Mouse (Mus musculus) lung, embryonic 14.5 days (tissue): ENCODE measurements around the gene Tacc3. TPM values are rescaled to one million over a fixed set of nuclear protein-coding genes. Genes with fewer than 3 reads are reported as not detected.

Experiments
- ATAC-seq: fragments of 200-750 bp; cut with Nextera tagmentation; 2 replicates; pipeline ENCODE4 v1.8.0; 2017; ENCODE audit warnings: mild to moderate bottlenecking, moderate TSS enrichment, moderate library complexity; ENCODE audit not compliant: insufficient read depth
- DNase-seq: peaks from one replicate; pipeline ENCODE4 v3.0.0-alpha.2; 2015
- H3K27ac ChIP-seq: fragments of 300-500 bp; sonication (generic); 2 replicates; pipeline ENCODE4 v1.5.1; 2014; ENCODE audit warnings: low read depth, mild to moderate bottlenecking, moderate library complexity
- H3K27me3 ChIP-seq: fragments of 300-500 bp; sonication (generic); 2 replicates; pipeline ENCODE4 v1.6.1; 2014; ENCODE audit warnings: low read length, control low read depth; ENCODE audit not compliant: insufficient read depth
- H3K36me3 ChIP-seq: fragments of 300-500 bp; sonication (generic); 2 replicates; pipeline ENCODE4 v1.6.1; 2014; ENCODE audit warnings: control low read depth; ENCODE audit not compliant: insufficient read depth
- H3K4me1 ChIP-seq: fragments of 300-500 bp; sonication (generic); 2 replicates; pipeline ENCODE4 v1.6.1; 2014; ENCODE audit warnings: antibody characterized with exemption, control low read depth; ENCODE audit not compliant: insufficient read depth
- H3K4me2 ChIP-seq: fragments of 300-500 bp; sonication (generic); 2 replicates; pipeline ENCODE4 v1.6.1; 2014; ENCODE audit warnings: mild to moderate bottlenecking
- H3K4me3 ChIP-seq: fragments of 300-500 bp; sonication (generic); 2 replicates; pipeline ENCODE4 v1.5.1; 2014; ENCODE audit warnings: low read depth, low read length
- H3K9ac ChIP-seq: fragments of 300-500 bp; sonication (generic); 2 replicates; pipeline ENCODE4 v1.6.1; 2014
- H3K9me3 ChIP-seq: fragments of 300-500 bp; sonication (generic); 2 replicates; pipeline ENCODE4 v1.6.1; 2016; ENCODE audit warnings: low read depth, low read length, control low read depth
- CTCF ChIP-seq: IDR thresholded peaks from 2 replicates; pipeline ENCODE4 v1.5.1; 2016; ENCODE audit warnings: antibody characterized with exemption, low read depth
- WGBS: fragments of 180-500 bp; shearing (Covaris S2); extraction: QIAGEN DNeasy Blood & Tissue Kit; methylation state at CpG from one replicate; pipeline ENCODE4 v1.1.7; 2014; 5-methylcytosine and 5-hydroxymethylcytosine counted together
- polyA plus RNA-seq: library from polyadenylated mRNA; unstranded; fragments of >200 nt; fragmentation: Nextera tagmentation; extraction: Ambion mirVana; gene quantifications from 2 replicates; pipeline ENCODE4 v1.2.1, GENCODE M21; 2014

Gene Tacc3
- polyA plus RNA-seq, 1 experiment from 2014 or later = 261 TPM

DNA sequence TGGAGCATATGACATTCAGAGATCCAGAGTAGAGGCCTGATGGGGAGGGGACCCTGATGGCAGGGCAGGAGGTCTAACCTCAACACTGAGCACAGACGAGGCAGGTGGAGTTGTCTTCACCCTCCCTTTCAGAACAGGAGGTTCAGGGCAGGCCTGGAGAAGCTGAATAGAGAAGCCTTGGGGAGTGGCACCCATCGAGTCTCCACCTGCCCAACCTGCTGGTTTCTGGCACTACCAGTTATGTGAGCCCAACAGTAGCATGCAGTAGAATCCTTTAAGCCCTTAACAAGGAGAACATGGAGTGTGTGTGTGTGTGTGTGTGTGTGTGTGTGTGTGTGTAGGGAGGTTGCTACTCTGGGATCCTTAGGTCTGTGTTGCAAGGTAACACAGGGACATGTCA, 54.6 kb downstream of the Tacc3 start:
- Histone ChIP-seq H3K9ac (no peak overlapping the region; the same call in 1 of the 2 replicates), H3K36me3 (no peaks in the 10 kb centered on the region), H3K4me2 (no peak overlapping the region), H3K27me3 (no peaks in the 10 kb centered on the region), H3K27ac (no peak overlapping the region), H3K4me3 (no peak overlapping the region), H3K9me3 (no peaks in the 10 kb centered on the region), H3K4me1 (peaks cover 16% of the 10 kb centered on the region)
- TF ChIP-seq CTCF = no peak
- DNase-seq (no peak), ATAC-seq (no peak)
- WGBS = 56% methylated on average over 2 of the region's 2 CpGs

DNA sequence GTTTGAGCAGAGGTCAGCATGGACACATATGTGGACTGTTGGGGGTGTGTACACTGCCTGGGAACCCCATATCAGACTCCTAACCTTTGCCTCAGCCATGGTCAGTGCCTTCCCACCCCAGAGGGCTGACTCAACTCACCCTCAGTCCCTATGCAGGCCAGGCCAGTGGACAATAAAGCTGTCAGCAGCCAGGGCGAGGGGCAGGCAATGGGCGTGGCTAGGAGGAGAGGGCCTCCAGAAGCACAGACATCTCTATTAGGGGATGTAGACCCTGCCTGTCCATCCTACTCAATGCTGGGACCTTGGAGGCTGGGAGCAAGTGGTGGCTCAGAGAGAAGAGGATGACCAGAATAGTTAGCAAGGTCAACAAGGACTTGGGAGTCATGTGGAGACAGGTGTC, 57.3 kb downstream of the Tacc3 start:
- no peaks in the 10 kb centered on the region for H3K36me3 ChIP-seq
- H3K9ac ChIP-seq = no peak overlapping the region
- ATAC-seq = no peak
- WGBS = 55% methylated on average over 2 of the region's 2 CpGs
- H3K4me1 ChIP-seq = peaks cover 9% of the 10 kb centered on the region
- H3K4me3 ChIP-seq = no peak overlapping the region
- no peak for TF ChIP-seq CTCF
- DNase-seq = no peak
- H3K27me3 ChIP-seq = no peaks in the 10 kb centered on the region
- no peak overlapping the region for H3K27ac ChIP-seq
- no peak overlapping the region for H3K4me2 ChIP-seq
- no peaks in the 10 kb centered on the region for H3K9me3 ChIP-seq

DNA sequence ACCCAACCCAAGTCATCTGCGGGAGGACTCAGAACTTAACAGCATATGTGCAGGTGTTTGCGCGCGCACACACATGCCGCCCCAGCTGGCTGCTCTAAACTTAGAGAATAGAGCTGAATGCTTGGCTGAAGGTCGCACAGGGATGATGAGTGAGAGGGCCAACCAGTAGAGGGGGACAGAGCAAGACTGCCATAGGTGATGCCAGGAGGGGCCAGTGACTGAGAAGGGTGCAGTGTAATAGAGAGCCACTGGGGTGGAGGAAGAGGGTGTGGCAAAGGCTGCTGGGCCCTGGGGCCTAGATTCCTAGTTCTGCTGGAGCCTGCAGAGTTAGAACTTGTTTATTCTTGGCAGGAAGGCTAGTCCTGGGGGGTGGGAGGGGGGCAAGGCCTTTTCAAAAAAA, 58.5 kb downstream of the Tacc3 start:
- peak; percentile 46; the same call in 1 of the 2 replicates for TF ChIP-seq CTCF
- ATAC-seq (0 out of 2 replicates have a peak, but pooled peaks have one; percentile 14), DNase-seq (peak; percentile 46)
- 70% methylated on average over 6 of the region's 6 CpGs for WGBS
- Histone ChIP-seq H3K27me3 (no peaks in the 10 kb centered on the region), H3K4me3 (no peak overlapping the region), H3K4me1 (peaks cover 15% of the 10 kb centered on the region), H3K36me3 (no peaks in the 10 kb centered on the region), H3K9ac (no peak overlapping the region), H3K9me3 (no peaks in the 10 kb centered on the region), H3K4me2 (no peak overlapping the region), H3K27ac (no peak overlapping the region)

DNA sequence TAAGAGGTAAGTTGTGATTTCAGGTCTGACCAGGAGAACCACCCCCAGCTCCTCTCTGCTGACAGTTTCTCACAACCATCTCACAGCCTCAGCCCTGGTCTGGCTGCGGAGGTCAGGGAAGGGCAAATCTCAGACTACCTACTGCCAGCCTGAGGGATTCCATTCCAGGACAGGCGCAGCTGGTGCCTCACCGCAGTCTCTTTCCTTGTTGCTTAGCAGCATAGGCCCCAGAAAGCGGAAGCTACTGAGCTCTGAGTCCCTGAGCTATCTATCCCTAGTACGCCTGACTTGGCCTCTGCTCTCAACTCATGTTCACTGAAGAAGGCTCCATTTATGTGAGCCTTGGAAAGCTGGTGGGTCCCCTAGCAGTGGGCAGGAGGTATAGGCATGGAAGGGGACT, 60.5 kb downstream of the Tacc3 start:
- peaks cover 10% of the 10 kb centered on the region; the same call in 1 of the 2 replicates for H3K27me3 ChIP-seq
- no peak for TF ChIP-seq CTCF
- H3K4me3 ChIP-seq = no peak overlapping the region
- peaks cover 15% of the 10 kb centered on the region for H3K4me1 ChIP-seq
- H3K27ac ChIP-seq = no peak overlapping the region
- DNase-seq (no peak), ATAC-seq (no peak)
- H3K9ac ChIP-seq = no peak overlapping the region
- 67% methylated on average over 5 of the region's 5 CpGs for WGBS
- H3K4me2 ChIP-seq = no peak overlapping the region
- H3K36me3 ChIP-seq = no peaks in the 10 kb centered on the region
- H3K9me3 ChIP-seq = no peaks in the 10 kb centered on the region

DNA sequence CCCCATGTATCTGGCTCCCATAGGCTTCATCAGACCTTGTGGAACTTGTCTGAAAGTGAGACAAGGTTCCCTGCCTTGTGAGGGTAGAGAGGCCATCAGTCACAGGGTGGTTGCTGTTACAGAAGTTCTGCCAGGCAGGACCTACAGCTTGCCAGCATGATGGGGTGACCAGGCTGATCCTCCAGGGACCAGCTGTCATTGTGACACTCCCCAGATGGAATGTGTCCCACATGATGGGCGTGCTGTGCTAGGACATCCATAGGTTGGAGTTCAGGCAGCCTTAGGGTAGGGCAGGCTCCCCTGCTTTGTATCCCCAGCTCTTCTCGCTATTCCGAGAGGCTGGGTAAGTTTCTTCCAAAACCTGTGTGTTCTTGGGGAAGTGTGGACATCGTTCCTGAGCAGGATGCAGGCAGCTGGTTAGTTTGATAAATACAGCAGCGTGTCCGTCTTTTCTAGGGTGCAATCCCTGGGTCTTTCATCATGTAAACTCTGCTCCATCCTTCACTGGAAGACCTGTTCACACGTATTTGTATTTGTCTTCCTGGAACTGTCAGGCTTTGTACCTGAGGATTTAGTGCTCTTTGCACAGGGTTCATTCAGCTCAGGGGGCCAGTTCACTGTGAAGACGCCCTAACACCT, 63.0 kb downstream of the Tacc3 start:
- H3K27ac ChIP-seq = 0 out of 2 replicates have a peak overlapping the region, but pooled peaks have one; percentile 30
- peak overlapping the region; percentile 96 for H3K4me2 ChIP-seq
- H3K27me3 ChIP-seq = peaks cover 17% of the 10 kb centered on the region; the same call in 1 of the 2 replicates
- H3K9me3 ChIP-seq = no peaks in the 10 kb centered on the region
- TF ChIP-seq CTCF = no peak
- peaks cover 31% of the 10 kb centered on the region for H3K4me1 ChIP-seq
- WGBS = 9% methylated on average over 8 of the region's 8 CpGs
- peak overlapping the region; percentile 81; the same call in 1 of the 2 replicates for H3K9ac ChIP-seq
- peak overlapping the region; percentile 90 for H3K4me3 ChIP-seq
- peaks cover 8% of the 10 kb centered on the region for H3K36me3 ChIP-seq
- DNase-seq (peak; percentile 31), ATAC-seq (peak; percentile 14; the same call in 1 of the 2 replicates)

DNA sequence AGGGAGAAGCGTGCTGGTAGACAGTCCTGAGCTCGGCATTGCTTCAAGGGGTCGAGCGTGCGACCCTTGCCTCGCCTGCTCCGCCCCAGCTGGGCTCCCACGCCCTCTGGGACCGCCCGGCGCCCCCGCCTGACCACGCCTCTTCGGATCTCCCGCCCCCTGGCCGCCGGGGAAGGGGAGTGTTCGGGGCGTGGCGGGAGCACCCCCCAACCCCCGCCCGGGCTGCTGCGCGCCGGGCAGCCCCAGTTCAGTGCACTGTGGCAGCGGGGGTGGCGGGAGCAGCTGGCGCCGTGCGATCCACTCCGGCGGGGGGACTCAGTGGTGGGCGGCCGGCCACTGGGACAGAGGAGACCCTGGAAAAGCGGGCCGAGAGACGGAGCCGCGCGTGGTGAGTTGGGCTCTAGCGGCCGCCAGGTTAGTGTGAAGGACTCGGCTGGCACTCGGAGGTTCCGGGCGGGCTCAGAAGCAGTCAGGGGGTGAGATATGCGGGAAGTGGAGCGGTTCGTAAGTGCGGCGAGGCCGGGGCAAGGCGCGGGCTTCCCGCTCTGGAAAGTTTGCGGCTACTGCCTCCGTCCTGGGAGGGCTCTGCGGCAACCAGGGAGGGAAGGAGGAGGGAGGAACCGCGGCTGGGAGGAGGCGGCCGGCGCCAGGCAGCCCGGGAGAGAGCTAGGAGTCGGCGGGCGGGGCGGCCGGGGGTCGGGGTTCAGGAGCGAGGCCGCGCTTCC, 63.8 kb downstream of the Tacc3 start, which contains the start of gene Fgfr3:
Gene Fgfr3, plus strand, starts transcription at position 134 of the 725 bp plus-strand sequence.
- DNase-seq = peak; percentile 91
- Histone ChIP-seq H3K9ac (peak within 1 kb of the TSS; percentile 81), H3K27me3 (peaks cover 17% of the 10 kb centered on the region; the same call in 1 of the 2 replicates), H3K9me3 (no peaks in the 10 kb centered on the region), H3K4me1 (peaks cover 32% of the 10 kb centered on the region), H3K27ac (peak within 1 kb of the TSS; percentile 72), H3K36me3 (peaks cover 8% of the 10 kb centered on the region), H3K4me3 (peak within 1 kb of the TSS; percentile 90), H3K4me2 (peak within 1 kb of the TSS; percentile 96)
- TF ChIP-seq CTCF = no peak
- WGBS = under 1% methylated on average over 68 of the region's 73 CpGs
- ATAC-seq = peak; percentile 79
